Mouse (Mus musculus) midbrain, embryonic 12.5 days (tissue): ENCODE measurements around the gene Zdhhc16. TPM values are rescaled to one million over a fixed set of nuclear protein-coding genes. Genes with fewer than 3 reads are reported as not detected.

ENCODE experiments used
- ATAC-seq: fragments of 200-750 bp; cut with Nextera tagmentation; 2 replicates; pipeline ENCODE4 v1.8.0; 2017; ENCODE audit warnings: low read depth, moderate TSS enrichment, moderate library complexity; ENCODE audit not compliant: low FRiP score
- H3K27ac ChIP-seq: fragments of 300-500 bp; sonication (generic); replicated peaks from 2 replicates; pipeline ENCODE4 v1.5.1; 2016; ENCODE audit warnings: mild to moderate bottlenecking
- H3K27me3 ChIP-seq: fragments of 300-500 bp; sonication (generic); 2 replicates; pipeline ENCODE4 v1.6.1; 2016; ENCODE audit warnings: mild to moderate bottlenecking
- H3K36me3 ChIP-seq: fragments of 300-500 bp; sonication (generic); 2 replicates; pipeline ENCODE4 v1.6.1; 2016
- H3K4me1 ChIP-seq: fragments of 300-500 bp; sonication (generic); 2 replicates; pipeline ENCODE4 v1.6.1; 2016
- H3K4me2 ChIP-seq: fragments of 300-500 bp; sonication (generic); replicated peaks from 2 replicates; pipeline ENCODE4 v1.6.1; 2016; ENCODE audit warnings: mild to moderate bottlenecking, moderate library complexity
- H3K4me3 ChIP-seq: fragments of 300-500 bp; sonication (generic); 2 replicates; pipeline ENCODE4 v1.5.1; 2016; ENCODE audit warnings: mild to moderate bottlenecking
- H3K9ac ChIP-seq: fragments of 300-500 bp; sonication (generic); replicated peaks from 2 replicates; pipeline ENCODE4 v1.6.1; 2016; ENCODE audit warnings: mild to moderate bottlenecking, moderate library complexity
- H3K9me3 ChIP-seq: fragments of 300-500 bp; sonication (generic); 2 replicates; pipeline ENCODE4 v1.6.1; 2016; ENCODE audit warnings: mild to moderate bottlenecking
- WGBS: fragments of 180-500 bp; shearing (Covaris S2); methylation state at CpG from one replicate; pipeline ENCODE4 v1.1.7; 2016; 5-methylcytosine and 5-hydroxymethylcytosine counted together
- polyA plus RNA-seq: library from polyadenylated mRNA; unstranded; fragments of >200 nt; fragmentation: Nextera tagmentation; extraction: Ambion mirVana; gene quantifications from 2 replicates; pipeline ENCODE4 v1.2.1, GENCODE M21; 2016

The Zdhhc16 gene
- polyA plus RNA-seq, 1 experiment from 2014 or later, result 82.6 TPM

DNA sequence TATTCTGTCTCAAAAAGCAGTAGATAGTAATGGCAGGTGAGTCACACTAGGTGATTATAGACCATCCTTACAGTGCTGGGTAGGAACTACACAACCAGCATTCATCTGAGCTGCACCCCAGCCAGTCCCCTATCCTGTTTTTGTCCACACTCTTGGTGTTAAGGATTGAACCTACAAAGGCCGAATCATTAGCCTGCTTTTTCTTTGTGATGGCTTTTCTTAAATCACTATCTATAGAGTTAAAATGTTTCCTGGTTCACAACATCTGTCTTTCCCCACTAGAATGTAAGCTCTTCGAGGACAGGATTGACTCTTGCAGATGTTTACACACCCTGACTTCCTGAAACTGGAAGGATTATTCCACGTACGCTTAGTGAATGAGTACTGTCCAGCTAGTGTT is 13.8 kb upstream of the Zdhhc16 start:
- H3K9ac ChIP-seq, result no peak overlapping the region
- 75% methylated on average over 4 of the region's 4 CpGs for WGBS
- no peak overlapping the region for H3K4me2 ChIP-seq
- no peak for ATAC-seq
- no peak overlapping the region for H3K4me3 ChIP-seq
- no peaks in the 10 kb centered on the region for H3K4me1 ChIP-seq
- no peaks in the 10 kb centered on the region for H3K9me3 ChIP-seq
- H3K27me3 ChIP-seq, result no peaks in the 10 kb centered on the region
- H3K27ac ChIP-seq, result no peak overlapping the region
- peaks cover 69% of the 10 kb centered on the region for H3K36me3 ChIP-seq

DNA sequence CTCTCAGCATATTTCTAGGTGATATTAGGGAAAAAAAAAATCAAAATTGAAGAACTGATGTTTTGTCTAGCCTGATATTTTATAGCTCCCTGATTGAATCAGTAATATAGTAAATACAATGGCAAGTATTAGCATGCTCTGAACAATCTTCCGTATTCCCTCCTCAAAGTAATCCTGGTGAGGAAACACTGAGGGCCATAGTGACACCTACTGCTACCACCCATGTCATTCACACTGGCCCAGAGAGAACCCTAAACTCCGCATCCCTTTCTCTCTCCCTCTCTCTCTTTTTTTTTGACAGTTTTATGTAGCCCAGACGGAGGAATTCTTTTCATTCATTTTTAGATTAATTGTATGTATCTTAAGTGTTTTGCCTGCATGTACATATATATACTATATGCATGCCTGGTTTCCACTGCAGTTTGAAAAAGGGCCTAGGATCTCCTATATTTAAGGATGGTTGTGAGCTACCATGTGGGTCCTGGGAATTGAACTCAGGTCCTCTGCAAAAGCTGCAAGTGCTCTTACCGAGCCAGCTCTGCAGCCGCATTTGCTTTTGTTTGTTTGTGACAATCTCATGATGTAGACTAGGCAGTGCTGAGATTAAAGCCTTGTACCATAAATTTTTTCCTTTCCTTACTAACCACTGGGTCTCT is 12.7 kb upstream of the Zdhhc16 start:
- Histone ChIP-seq H3K4me2 (no peak overlapping the region), H3K4me3 (no peak overlapping the region), H3K9ac (no peak overlapping the region), H3K36me3 (peaks cover 71% of the 10 kb centered on the region), H3K27me3 (no peaks in the 10 kb centered on the region), H3K4me1 (no peaks in the 10 kb centered on the region), H3K9me3 (no peaks in the 10 kb centered on the region), H3K27ac (no peak overlapping the region)
- ATAC-seq, result no peak
- WGBS, result 82% methylated on average over 5 of the region's 5 CpGs

GRCm38 (mm10) chr19:41932686-41933085 is 594 bp upstream of the Zdhhc16 start:
- Histone ChIP-seq H3K9me3 (no peaks in the 10 kb centered on the region), H3K4me3 (peak overlapping the region; percentile 94), H3K4me2 (peak overlapping the region; percentile 94), H3K27ac (no peak overlapping the region; the same call in 1 of the 2 replicates), H3K9ac (peak overlapping the region; percentile 72), H3K27me3 (no peaks in the 10 kb centered on the region), H3K36me3 (peaks cover 24% of the 10 kb centered on the region), H3K4me1 (peaks cover 22% of the 10 kb centered on the region)
- WGBS, result 1% methylated on average over 28 of the region's 28 CpGs
- ATAC-seq, result peak; percentile 25; the same call in 1 of the 2 replicates

DNA sequence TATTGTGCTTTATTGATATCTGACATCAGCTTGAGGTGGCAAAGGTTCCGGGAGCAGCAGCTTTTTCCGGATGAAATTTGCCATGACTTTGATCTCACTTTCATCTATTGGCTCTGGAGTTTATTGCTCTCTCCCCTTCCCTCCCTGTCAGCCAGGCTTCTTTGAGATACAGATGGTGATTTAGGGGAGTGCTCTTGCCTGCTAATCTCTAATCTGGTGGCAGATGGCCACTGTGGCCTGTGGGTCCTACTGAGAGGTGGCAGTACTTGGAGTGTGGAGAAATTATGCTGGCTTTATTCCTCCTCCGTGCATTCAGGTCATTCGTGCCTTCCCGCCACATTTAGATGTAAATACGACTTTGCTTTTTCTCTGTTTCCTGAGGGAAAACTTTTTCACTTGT is 844 bp downstream of the Zdhhc16 start:
- 34% methylated on average over 6 of the region's 6 CpGs for WGBS
- peak overlapping the region; percentile 94 for H3K4me3 ChIP-seq
- peak overlapping the region; percentile 79 for H3K9ac ChIP-seq
- no peak for ATAC-seq
- H3K4me2 ChIP-seq, result peak overlapping the region; percentile 94
- H3K4me1 ChIP-seq, result peaks cover 22% of the 10 kb centered on the region
- no peaks in the 10 kb centered on the region for H3K27me3 ChIP-seq
- no peaks in the 10 kb centered on the region for H3K9me3 ChIP-seq
- 0 out of 2 replicates have a peak overlapping the region, but pooled peaks have one; percentile 30 for H3K27ac ChIP-seq
- H3K36me3 ChIP-seq, result peaks cover 29% of the 10 kb centered on the region

DNA sequence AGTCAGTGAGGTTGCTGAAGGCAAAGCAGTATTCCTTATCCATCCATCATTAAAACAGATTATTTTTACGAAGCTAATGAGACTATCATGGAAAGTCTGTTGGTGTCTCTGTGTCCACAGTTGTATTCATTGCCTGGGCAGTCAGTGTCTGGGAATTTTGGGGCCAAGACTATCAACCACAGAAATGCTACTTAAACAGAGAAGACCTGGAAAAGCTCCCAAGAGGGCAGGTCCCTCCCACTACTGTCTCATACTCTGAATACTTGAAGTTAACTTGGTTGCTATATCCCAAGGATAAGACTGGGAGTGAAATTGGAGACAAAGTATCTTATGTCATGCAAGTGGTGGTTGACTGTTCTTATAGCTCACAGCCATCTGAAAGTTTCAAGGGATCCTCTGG is 2.6 kb downstream of the Zdhhc16 start:
- peaks cover 22% of the 10 kb centered on the region for H3K4me1 ChIP-seq
- no peaks in the 10 kb centered on the region for H3K9me3 ChIP-seq
- 87% methylated on average over 1 of the region's 1 CpGs for WGBS

GRCm38 (mm10) chr19:41938539-41938938 is 5.3 kb downstream of the Zdhhc16 start:
- Histone ChIP-seq H3K27ac (no peak overlapping the region), H3K4me2 (no peak overlapping the region), H3K4me1 (peaks cover 12% of the 10 kb centered on the region), H3K4me3 (no peak overlapping the region), H3K27me3 (no peaks in the 10 kb centered on the region), H3K36me3 (peaks cover 62% of the 10 kb centered on the region), H3K9ac (no peak overlapping the region), H3K9me3 (no peaks in the 10 kb centered on the region)
- WGBS, result 94% methylated on average over 5 of the region's 5 CpGs
- no peak for ATAC-seq

More for the DNA sequence above, 2.6 kb downstream of the Zdhhc16 start:
- Histone ChIP-seq H3K27ac (no peak overlapping the region), H3K4me3 (no peak overlapping the region), H3K9ac (no peak overlapping the region), H3K4me2 (no peak overlapping the region), H3K27me3 (no peaks in the 10 kb centered on the region), H3K36me3 (peaks cover 36% of the 10 kb centered on the region)
- no peak for ATAC-seq

- Histone ChIP-seq H3K9me3 (no peaks in the 10 kb centered on the region), H3K27ac (no peak overlapping the region), H3K9ac (no peak overlapping the region), H3K4me1 (no peaks in the 10 kb centered on the region), H3K36me3 (peaks cover 97% of the 10 kb centered on the region), H3K4me2 (no peak overlapping the region), H3K4me3 (no peak overlapping the region), H3K27me3 (no peaks in the 10 kb centered on the region)
- ATAC-seq, result no peak
- WGBS, result 85% methylated on average over 7 of the region's 7 CpGs
These were observed 10.6 kb downstream of the Zdhhc16 start for GRCm38 (mm10) chr19:41943841-41944240.

DNA sequence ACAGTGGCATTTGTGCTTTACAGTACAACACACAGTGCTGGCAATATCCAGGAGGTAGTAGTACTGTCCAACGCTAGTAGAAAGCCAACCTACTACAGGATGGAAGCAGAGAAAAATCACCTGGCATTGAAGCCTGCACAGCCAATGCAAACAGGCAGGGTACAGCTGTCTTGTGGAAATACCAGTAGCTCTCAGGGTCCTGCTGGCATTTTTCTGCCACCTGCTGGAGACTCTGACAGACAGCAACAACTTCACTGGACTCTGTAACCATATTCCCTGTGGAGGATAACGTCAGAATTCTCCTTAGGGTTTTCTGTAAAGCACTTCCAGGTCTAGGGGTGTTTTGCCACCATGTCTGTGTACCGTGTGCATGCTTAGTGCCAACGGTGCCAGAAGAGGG is 19.0 kb downstream of the Zdhhc16 start:
- Histone ChIP-seq H3K4me2 (no peak overlapping the region), H3K4me3 (no peak overlapping the region), H3K9ac (no peak overlapping the region), H3K9me3 (no peaks in the 10 kb centered on the region), H3K4me1 (no peaks in the 10 kb centered on the region), H3K36me3 (peaks cover 97% of the 10 kb centered on the region), H3K27ac (no peak overlapping the region), H3K27me3 (no peaks in the 10 kb centered on the region)
- no peak for ATAC-seq
- 82% methylated on average over 4 of the region's 4 CpGs for WGBS

DNA sequence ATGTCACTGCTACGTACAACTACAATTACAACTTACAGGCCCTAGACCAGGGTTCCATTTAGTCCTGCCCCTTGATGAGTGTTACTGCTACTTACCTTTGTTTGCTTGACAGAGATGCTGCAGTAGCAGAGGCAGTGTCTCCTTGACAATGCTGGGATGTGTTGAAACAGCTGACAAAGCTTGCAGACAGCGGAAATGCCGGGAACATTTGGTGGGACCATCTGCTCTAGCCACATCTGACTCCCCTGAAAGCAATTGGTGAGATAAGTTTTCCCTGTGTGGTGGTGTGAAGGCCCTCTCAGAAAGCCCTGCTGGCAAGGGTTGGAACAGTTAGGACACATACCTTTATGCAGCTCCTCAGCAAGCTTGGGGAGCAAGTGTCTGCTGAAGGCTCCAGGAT is 20.3 kb downstream of the Zdhhc16 start:
- no peak overlapping the region for H3K4me3 ChIP-seq
- no peaks in the 10 kb centered on the region for H3K9me3 ChIP-seq
- no peak overlapping the region for H3K27ac ChIP-seq
- no peak for ATAC-seq
- no peaks in the 10 kb centered on the region for H3K4me1 ChIP-seq
- H3K36me3 ChIP-seq, result peaks cover 96% of the 10 kb centered on the region
- 91% methylated on average over 3 of the region's 3 CpGs for WGBS
- no peaks in the 10 kb centered on the region for H3K27me3 ChIP-seq
- no peak overlapping the region for H3K4me2 ChIP-seq
- H3K9ac ChIP-seq, result no peak overlapping the region

- H3K27ac ChIP-seq, result no peak overlapping the region
- H3K9ac ChIP-seq, result no peak overlapping the region
- peaks cover 42% of the 10 kb centered on the region for H3K36me3 ChIP-seq
- no peaks in the 10 kb centered on the region for H3K9me3 ChIP-seq
- no peak for ATAC-seq
- H3K4me1 ChIP-seq, result peaks cover 4% of the 10 kb centered on the region
- H3K4me3 ChIP-seq, result no peak overlapping the region
- 94% methylated on average over 7 of the region's 7 CpGs for WGBS
- H3K27me3 ChIP-seq, result no peaks in the 10 kb centered on the region
- no peak overlapping the region for H3K4me2 ChIP-seq
These were observed 36.3 kb downstream of the Zdhhc16 start for GRCm38 (mm10) chr19:41969618-41970017.

DNA sequence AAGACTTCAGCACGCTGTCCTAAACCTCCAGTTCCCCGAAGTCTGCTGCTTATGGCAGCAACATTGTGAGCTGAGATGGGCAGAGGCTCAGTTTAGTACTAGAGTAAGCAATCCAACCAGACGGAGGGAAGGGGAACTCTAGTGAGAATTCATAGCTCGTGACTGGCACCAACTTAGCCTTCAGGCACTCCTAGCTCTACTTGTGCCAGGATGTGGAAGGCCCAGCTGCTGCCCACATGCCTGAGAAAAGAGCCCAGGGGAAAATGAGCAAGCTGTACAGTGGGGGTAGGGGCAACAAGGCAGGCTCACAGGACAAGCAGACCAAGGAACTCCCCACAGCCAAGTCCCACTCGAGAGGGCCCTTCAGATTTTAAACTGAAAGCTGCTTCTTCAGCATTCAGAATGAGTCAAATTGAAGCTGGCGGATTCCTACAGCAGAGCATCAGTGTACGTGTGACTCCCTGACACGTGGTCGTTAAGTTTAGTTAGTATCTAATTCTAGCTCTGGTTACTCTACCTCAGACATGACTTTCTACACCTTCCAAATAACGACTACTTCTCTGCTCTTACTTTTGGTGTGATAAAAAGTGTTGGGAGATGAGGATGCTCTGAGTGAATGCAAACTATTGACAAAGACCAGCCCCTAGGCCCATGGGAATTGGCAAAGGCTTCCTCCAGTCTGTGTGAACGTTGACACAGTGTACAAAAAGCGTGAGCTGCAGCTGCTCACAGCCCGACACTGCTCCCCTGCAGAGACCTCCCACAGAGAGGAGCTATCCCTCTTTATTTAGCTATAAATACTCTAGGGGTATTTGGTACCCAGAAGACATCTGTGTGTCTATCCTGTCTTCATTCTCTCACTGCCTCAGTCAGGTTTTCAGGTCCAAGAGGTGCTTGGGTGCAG is 40.9 kb downstream of the Zdhhc16 start:
- 63% methylated on average over 13 of the region's 13 CpGs for WGBS
- Histone ChIP-seq H3K27me3 (no peaks in the 10 kb centered on the region), H3K4me2 (no peak overlapping the region), H3K4me1 (peaks cover 11% of the 10 kb centered on the region), H3K9me3 (no peaks in the 10 kb centered on the region), H3K27ac (no peak overlapping the region), H3K36me3 (peaks cover 4% of the 10 kb centered on the region), H3K4me3 (no peak overlapping the region), H3K9ac (0 out of 2 replicates have a peak overlapping the region, but pooled peaks have one; percentile 20)
- no peak for ATAC-seq

GRCm38 (mm10) chr19:41980422-41980818 is 47.1 kb downstream of the Zdhhc16 start:
- WGBS, result under 1% methylated on average over 16 of the region's 16 CpGs
- H3K4me1 ChIP-seq, result peaks cover 12% of the 10 kb centered on the region

More at GRCm38 (mm10) chr19:41980422-41980818, 47.1 kb downstream of the Zdhhc16 start:
- Histone ChIP-seq H3K4me2 (peak overlapping the region; percentile 97), H3K36me3 (no peaks in the 10 kb centered on the region), H3K9ac (peak overlapping the region; percentile 78), H3K27me3 (peaks cover 19% of the 10 kb centered on the region), H3K9me3 (no peaks in the 10 kb centered on the region), H3K27ac (peak overlapping the region; percentile 71), H3K4me3 (peak overlapping the region; percentile 63)
- peak; percentile 10; the same call in 1 of the 2 replicates for ATAC-seq
